Mouse (Mus musculus): ENCODE data around the gene Vstm5. TPM values are rescaled to one million over a fixed set of nuclear protein-coding genes. Genes with fewer than 3 reads are reported as not detected.
A peak's percentile ranks its signal among the peaks of the same experiment; 100 is the strongest.

The Vstm5 gene
- polyA plus RNA-seq, 2 experiments, result 6.9 to 7.0 TPM

DNA sequence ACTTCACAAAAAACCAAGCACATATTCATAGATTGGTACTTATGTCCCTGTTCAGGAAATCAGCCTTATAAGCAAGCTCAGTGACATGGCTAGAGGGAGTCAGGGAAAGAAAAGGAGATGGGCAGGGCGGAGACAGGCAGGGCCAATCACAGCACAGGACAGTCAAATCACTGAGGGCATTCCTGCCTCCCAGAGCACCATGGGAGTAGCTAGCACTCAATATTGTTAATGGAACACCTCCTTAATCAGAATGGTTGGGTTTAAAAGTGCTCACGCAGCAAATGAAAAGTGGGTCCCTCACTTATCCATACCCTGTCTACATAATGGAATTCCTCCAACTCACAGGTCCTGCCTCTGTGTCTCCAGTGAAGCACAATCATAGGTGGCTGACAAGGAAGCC is 64.0 kb downstream of the Vstm5 start:
- Histone ChIP-seq H3K4me3 (replicated peaks; ENCODE audit: low read length) (no peak overlapping the region), H3K36me3 (ENCODE audit: control insufficient read depth, insufficient read depth, low read length) (peaks cover 4% of the 10 kb centered on the region), H3K27ac (replicated peaks; ENCODE audit: low read depth, low read length) (no peak overlapping the region), H3K9me3 (ENCODE audit: control insufficient read depth, low read length) (no peaks in the 10 kb centered on the region), H3K4me2 (replicated peaks; ENCODE audit: low read depth, low read length, severe bottlenecking) (no peak overlapping the region), H3K27me3 (ENCODE audit: control insufficient read depth, insufficient read depth, low read length) (no peaks in the 10 kb centered on the region), H3K4me1 (ENCODE audit: control insufficient read depth, insufficient read depth, low read length) (peaks cover 14% of the 10 kb centered on the region), H3K9ac (ENCODE audit: low read depth, low read length, severe bottlenecking) (no peak overlapping the region)
- WGBS, result 84% methylated on average over 2 of the region's 2 CpGs
- ATAC-seq (ENCODE audit: low FRiP score, low read depth) (no peak), DNase-seq (ENCODE audit: low spot score) (no peak)
- no peak for TF ChIP-seq POLR2A (IDR thresholded peaks at IDR 0.05; ENCODE audit: borderline replicate concordance, extremely low read depth, insufficient read depth, insufficient read length)

DNA sequence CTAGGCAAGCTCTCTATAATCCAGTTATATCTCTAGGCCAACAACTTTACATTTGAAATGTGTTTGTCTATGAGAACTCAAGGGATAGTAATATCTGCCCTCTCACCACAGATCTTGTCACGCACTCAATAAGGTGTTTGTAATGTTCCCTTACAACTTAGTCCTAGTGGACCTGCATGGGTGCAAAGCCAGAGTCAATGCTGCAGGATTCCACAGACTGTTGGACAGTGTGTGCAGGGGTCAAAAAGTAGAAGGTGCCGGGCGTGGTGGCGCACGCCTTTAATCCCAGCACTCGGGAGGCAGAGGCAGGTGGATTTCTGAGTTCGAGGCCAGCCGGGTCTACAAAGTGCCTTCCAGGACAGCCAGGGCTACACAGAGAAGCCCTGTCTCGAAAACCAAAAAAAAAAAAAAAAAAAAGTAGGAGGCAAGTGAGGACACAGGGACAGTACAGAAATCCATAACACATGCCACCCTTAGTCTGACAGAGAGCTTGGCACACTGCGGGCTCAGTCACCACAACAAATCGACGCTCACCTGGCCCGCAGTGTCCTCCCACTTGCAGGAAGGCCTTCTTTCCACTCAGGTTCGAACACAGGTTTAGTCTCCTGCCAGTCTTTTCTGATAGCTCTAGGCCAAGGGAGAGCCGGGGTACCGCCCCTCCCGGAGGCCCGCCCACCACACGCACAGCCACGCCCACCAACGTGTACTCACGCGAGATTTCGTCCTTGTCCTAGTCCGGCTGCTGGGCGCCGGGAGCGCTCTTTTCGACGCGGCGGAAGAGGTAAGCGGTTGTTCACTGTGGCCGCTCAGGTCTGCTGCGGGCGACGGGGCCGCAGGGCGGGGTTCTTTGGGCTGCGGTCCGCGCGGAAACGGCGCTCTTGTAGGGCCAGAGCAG is 66.9 kb downstream of the Vstm5 start, which contains the start of gene Taf1d:
TSS of gene Taf1d (plus strand) at position 712 of the 895 bp plus-strand sequence.
- peak within 1 kb of the TSS; percentile 90 for H3K4me2 ChIP-seq (replicated peaks; ENCODE audit: low read depth, low read length, severe bottlenecking)
- ATAC-seq (ENCODE audit: low FRiP score, low read depth) (peak; percentile 97), DNase-seq (ENCODE audit: low spot score) (peak; percentile 96)
- H3K4me1 ChIP-seq (ENCODE audit: control insufficient read depth, insufficient read depth, low read length), result peaks cover 25% of the 10 kb centered on the region
- peak within 1 kb of the TSS; percentile 94 for H3K27ac ChIP-seq (replicated peaks; ENCODE audit: low read depth, low read length)
- TF ChIP-seq POLR2A (IDR thresholded peaks at IDR 0.05; ENCODE audit: borderline replicate concordance, extremely low read depth, insufficient read depth, insufficient read length), result peak; percentile 96
- H3K27me3 ChIP-seq (ENCODE audit: control insufficient read depth, insufficient read depth, low read length), result no peaks in the 10 kb centered on the region
- peak within 1 kb of the TSS; percentile 95 for H3K4me3 ChIP-seq (replicated peaks; ENCODE audit: low read length)
- peaks cover 33% of the 10 kb centered on the region for H3K36me3 ChIP-seq (ENCODE audit: control insufficient read depth, insufficient read depth, low read length)
- H3K9ac ChIP-seq (ENCODE audit: low read depth, low read length, severe bottlenecking), result peak within 1 kb of the TSS; percentile 97
- H3K9me3 ChIP-seq (ENCODE audit: control insufficient read depth, low read length), result no peaks in the 10 kb centered on the region
- 13% methylated on average over 45 of the region's 45 CpGs for WGBS

DNA sequence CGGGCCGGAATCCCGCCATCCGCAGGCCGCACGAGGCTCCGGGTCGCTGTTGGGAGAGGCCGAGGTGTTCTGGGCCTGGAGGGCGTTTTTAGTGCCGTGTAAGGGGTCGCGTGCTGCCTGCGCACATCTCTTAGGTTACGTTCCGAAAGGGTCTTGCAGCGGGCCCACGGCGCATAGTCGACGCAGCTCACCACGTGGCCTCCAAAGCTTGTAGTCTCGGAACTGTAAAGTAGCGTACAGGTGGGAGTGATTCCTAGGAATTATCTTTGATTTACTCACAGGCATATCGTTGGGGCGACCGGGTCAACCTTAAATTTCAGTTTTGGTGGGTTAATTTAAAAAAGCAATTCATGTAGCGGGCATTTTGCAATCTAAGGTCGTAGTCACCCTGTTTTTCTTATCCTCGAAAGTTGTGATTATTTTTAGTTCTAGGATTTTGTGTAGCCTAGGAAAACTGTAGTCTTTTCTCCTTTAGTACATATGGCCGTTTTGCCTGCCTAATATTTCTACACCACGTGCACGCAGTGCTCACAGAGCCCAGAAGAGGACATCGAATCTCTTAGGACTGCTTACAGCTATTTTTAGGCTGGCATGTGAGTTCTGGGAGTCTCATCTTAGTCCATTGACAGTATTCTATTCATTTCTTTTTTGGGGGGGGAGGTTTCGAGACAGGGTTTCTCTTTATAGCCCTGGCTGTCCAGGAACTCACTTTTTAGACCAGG is 67.7 kb downstream of the Vstm5 start, which contains the start of gene 4931406C07Rik:
TSS of gene 4931406C07Rik (minus strand) at position 51 of the 722 bp plus-strand sequence.
- Histone ChIP-seq H3K4me2 (replicated peaks; ENCODE audit: low read depth, low read length, severe bottlenecking) (peak within 1 kb of the TSS; percentile 90), H3K27ac (replicated peaks; ENCODE audit: low read depth, low read length) (peak within 1 kb of the TSS; percentile 94), H3K9ac (ENCODE audit: low read depth, low read length, severe bottlenecking) (peak within 1 kb of the TSS; percentile 97), H3K4me1 (ENCODE audit: control insufficient read depth, insufficient read depth, low read length) (peaks cover 20% of the 10 kb centered on the region), H3K4me3 (replicated peaks; ENCODE audit: low read length) (peak within 1 kb of the TSS; percentile 95), H3K9me3 (ENCODE audit: control insufficient read depth, low read length) (no peaks in the 10 kb centered on the region), H3K36me3 (ENCODE audit: control insufficient read depth, insufficient read depth, low read length) (peaks cover 38% of the 10 kb centered on the region), H3K27me3 (ENCODE audit: control insufficient read depth, insufficient read depth, low read length) (no peaks in the 10 kb centered on the region)
- ATAC-seq (ENCODE audit: low FRiP score, low read depth) (peak; percentile 79), DNase-seq (ENCODE audit: low spot score) (peak; percentile 52)
- no peak for TF ChIP-seq POLR2A (IDR thresholded peaks at IDR 0.05; ENCODE audit: borderline replicate concordance, extremely low read depth, insufficient read depth, insufficient read length)
- WGBS, result under 1% methylated on average over 35 of the region's 35 CpGs

DNA sequence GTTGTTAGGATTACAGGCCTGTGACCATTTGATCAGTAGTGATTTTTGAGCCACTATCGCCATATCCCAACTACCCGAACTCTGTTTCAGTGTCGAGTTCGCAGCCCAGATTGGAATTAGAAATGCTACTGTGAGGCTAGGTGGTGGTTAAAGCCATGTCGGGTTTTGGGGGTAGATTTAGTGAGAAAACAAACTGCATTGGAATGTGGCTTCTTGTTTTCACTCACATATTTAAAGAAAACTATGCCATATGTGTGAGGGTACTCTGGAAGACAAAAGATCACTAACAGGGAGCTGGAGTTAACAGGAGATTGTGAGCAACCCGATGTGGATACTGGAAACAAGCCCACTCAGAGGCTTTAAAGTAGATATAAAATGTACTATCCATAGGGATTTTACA is 68.4 kb downstream of the Vstm5 start:
- H3K9me3 ChIP-seq (ENCODE audit: control insufficient read depth, low read length), result no peaks in the 10 kb centered on the region
- H3K4me2 ChIP-seq (replicated peaks; ENCODE audit: low read depth, low read length, severe bottlenecking), result peak overlapping the region; percentile 90
- peak overlapping the region; percentile 95 for H3K4me3 ChIP-seq (replicated peaks; ENCODE audit: low read length)
- WGBS, result 8% methylated on average over 6 of the region's 6 CpGs
- no peak for ATAC-seq (ENCODE audit: low FRiP score, low read depth)
- DNase-seq (ENCODE audit: low spot score), result no peak
- peaks cover 18% of the 10 kb centered on the region for H3K4me1 ChIP-seq (ENCODE audit: control insufficient read depth, insufficient read depth, low read length)
- H3K36me3 ChIP-seq (ENCODE audit: control insufficient read depth, insufficient read depth, low read length), result peaks cover 45% of the 10 kb centered on the region
- no peaks in the 10 kb centered on the region for H3K27me3 ChIP-seq (ENCODE audit: control insufficient read depth, insufficient read depth, low read length)
- H3K9ac ChIP-seq (ENCODE audit: low read depth, low read length, severe bottlenecking), result peak overlapping the region; percentile 97
- H3K27ac ChIP-seq (replicated peaks; ENCODE audit: low read depth, low read length), result no peak overlapping the region
- TF ChIP-seq POLR2A (IDR thresholded peaks at IDR 0.05; ENCODE audit: borderline replicate concordance, extremely low read depth, insufficient read depth, insufficient read length), result no peak

DNA sequence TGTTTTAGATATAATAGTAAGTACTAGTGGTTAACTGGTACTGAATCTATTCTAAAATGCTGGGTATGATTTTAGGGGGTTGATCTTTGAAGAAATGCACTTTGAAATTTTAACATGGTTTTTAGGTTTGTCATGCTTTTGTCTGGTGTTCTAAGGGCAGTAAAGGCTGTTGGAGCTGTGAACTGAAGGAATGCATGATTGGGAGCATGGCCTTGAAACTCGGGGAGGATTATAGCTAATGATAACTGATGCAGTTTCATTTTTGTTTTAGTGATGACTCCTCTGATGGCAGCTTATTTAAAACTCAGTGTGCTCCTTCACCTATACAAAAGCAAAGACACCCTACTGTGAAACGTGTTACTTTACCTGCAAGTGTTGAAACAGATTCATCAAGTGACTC is 69.4 kb downstream of the Vstm5 start:
- TF ChIP-seq POLR2A (IDR thresholded peaks at IDR 0.05; ENCODE audit: borderline replicate concordance, extremely low read depth, insufficient read depth, insufficient read length), result no peak
- WGBS, result 54% methylated on average over 2 of the region's 2 CpGs
- peaks cover 52% of the 10 kb centered on the region for H3K36me3 ChIP-seq (ENCODE audit: control insufficient read depth, insufficient read depth, low read length)
- ATAC-seq (ENCODE audit: low FRiP score, low read depth), result no peak
- no peaks in the 10 kb centered on the region for H3K9me3 ChIP-seq (ENCODE audit: control insufficient read depth, low read length)
- DNase-seq (ENCODE audit: low spot score), result no peak
- H3K9ac ChIP-seq (ENCODE audit: low read depth, low read length, severe bottlenecking), result no peak overlapping the region
- H3K27me3 ChIP-seq (ENCODE audit: control insufficient read depth, insufficient read depth, low read length), result no peaks in the 10 kb centered on the region
- no peak overlapping the region for H3K4me2 ChIP-seq (replicated peaks; ENCODE audit: low read depth, low read length, severe bottlenecking)
- H3K4me1 ChIP-seq (ENCODE audit: control insufficient read depth, insufficient read depth, low read length), result peaks cover 18% of the 10 kb centered on the region
- no peak overlapping the region for H3K27ac ChIP-seq (replicated peaks; ENCODE audit: low read depth, low read length)
- H3K4me3 ChIP-seq (replicated peaks; ENCODE audit: low read length), result no peak overlapping the region

Other genes starting within 250 kb of the Vstm5 start
- gene Panx1, start 193.6 kb upstream of the Vstm5 start, polyA plus RNA-seq (2012; rRNA removed), result 41.7 and 52.8 TPM in 2 replicates
- gene Panx1, start 193.6 kb upstream of the Vstm5 start, polyA plus RNA-seq (2014; fragmentation: Nextera tagmentation; extraction: Ambion mirVana), result 49.5 and 52.5 TPM in 2 replicates
- gene Hephl1, start 126.9 kb upstream of the Vstm5 start, polyA plus RNA-seq (2012; rRNA removed), result 0.06 and 0.08 TPM in 2 replicates
- gene Hephl1, start 126.9 kb upstream of the Vstm5 start, polyA plus RNA-seq (2014; fragmentation: Nextera tagmentation; extraction: Ambion mirVana), result 0.08 and 0.19 TPM in 2 replicates
- gene Med17, start 40.9 kb downstream of the Vstm5 start, polyA plus RNA-seq (2012; rRNA removed), result 46.4 and 55.8 TPM in 2 replicates
- 33.6 and 40.2 TPM in 2 replicates for gene Med17, start 40.9 kb downstream of the Vstm5 start, polyA plus RNA-seq (2014; fragmentation: Nextera tagmentation; extraction: Ambion mirVana)
- gene Taf1d, start 67.2 kb downstream of the Vstm5 start, polyA plus RNA-seq (2012; rRNA removed), result 69.9 and 131 TPM in 2 replicates
- gene Taf1d, start 67.2 kb downstream of the Vstm5 start, polyA plus RNA-seq (2014; fragmentation: Nextera tagmentation; extraction: Ambion mirVana), result 66.5 and 69.8 TPM in 2 replicates
- 18.7 and 22.9 TPM in 2 replicates for gene 4931406C07Rik, start 67.4 kb downstream of the Vstm5 start, polyA plus RNA-seq (2012; rRNA removed)
- gene 4931406C07Rik, start 67.4 kb downstream of the Vstm5 start, polyA plus RNA-seq (2014; fragmentation: Nextera tagmentation; extraction: Ambion mirVana), result 9.5 and 11.4 TPM in 2 replicates
- 25.4 and 29.8 TPM in 2 replicates for gene Cep295, start 118.7 kb downstream of the Vstm5 start, polyA plus RNA-seq (2012; rRNA removed)
- 15.3 and 18.0 TPM in 2 replicates for gene Cep295, start 118.7 kb downstream of the Vstm5 start, polyA plus RNA-seq (2014; fragmentation: Nextera tagmentation; extraction: Ambion mirVana)

Data from limb, embryonic 14.5 days (tissue).